Mouse (Mus musculus) 3T3-L1 (cell line): Measurements from ENCODE around the gene Fndc3b.

Source experiments
- DNase-seq: peaks from one replicate; pipeline ENCODE4 v3.0.0-alpha.2; 2015; ENCODE audit warnings: low read depth, low spot score

Fndc3b gene

GRCm38 (mm10) chr3:27709096-27709905, 1.8 kb downstream of the Fndc3b start:
- DNase-seq: peak; percentile 83

GRCm38 (mm10) chr3:27708581-27708980, 2.5 kb downstream of the Fndc3b start:
- peak; percentile 61 for DNase-seq

DNA sequence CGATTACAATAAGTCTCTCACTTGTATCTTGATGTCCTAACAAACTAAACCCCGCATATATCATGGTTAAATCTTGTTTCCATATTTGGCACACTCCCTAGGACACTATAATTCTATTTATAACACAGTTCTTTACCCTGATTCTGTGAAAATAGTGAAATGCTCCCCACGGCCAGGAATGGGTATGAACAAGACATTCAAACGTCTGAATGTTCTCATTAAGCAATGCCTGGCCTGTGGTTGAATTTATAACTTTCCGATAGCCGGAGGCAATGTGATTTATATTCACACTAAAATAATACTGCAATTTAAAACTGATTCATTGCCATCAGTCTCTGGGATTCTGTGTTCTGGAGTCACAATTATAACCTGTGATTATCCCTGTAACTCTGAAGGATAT, 5.3 kb downstream of the Fndc3b start:
- no peak for DNase-seq

DNA sequence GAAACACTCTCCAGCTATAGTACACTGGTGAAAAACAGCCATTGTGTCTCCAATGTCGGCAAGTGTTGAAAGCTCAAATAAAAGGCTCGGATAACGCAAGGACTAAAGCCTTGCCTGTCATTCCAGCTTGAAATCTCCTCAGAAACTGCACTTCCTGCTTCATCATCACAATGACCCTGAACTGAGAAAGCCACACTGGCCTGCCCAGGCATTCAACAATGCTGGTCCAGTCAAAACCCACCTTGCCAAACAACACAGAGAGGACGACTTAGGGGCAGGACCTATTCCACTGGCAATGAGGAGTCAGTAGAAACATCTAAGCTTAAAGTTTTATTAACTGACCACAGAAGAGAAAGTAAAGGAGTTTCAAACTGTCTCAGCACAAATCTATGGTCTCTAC, 6.1 kb downstream of the Fndc3b start:
- DNase-seq: no peak

- DNase-seq: no peak
Observed at GRCm38 (mm10) chr3:27704641-27705040, 6.5 kb downstream of the Fndc3b start.

- DNase-seq: no peak
Observed at GRCm38 (mm10) chr3:27703531-27703930, 7.6 kb downstream of the Fndc3b start.

- no peak for DNase-seq
Observed at GRCm38 (mm10) chr3:27703081-27703480, 8.0 kb downstream of the Fndc3b start.

DNA sequence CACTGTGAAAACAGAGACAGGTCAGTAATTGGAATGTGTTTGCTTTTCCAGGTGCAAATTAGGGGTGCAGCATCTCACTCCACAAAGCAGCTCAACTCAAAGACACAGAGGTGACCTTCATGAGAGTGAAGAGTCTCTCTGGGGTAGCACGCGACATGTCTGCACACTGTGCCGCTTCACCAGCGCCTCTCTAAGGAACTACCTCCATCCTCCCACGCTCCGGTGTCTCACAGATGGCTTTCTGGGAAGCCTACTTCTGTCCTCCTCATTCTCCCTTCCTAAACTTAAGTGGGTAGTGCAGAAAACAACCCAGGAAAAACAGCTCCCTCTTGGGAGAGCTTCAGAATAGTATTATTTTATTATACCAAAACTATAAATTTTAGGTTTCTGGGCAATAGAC, 12.4 kb downstream of the Fndc3b start:
- no peak for DNase-seq

GRCm38 (mm10) chr3:27696449-27696797, 14.7 kb downstream of the Fndc3b start:
- no peak for DNase-seq

DNA sequence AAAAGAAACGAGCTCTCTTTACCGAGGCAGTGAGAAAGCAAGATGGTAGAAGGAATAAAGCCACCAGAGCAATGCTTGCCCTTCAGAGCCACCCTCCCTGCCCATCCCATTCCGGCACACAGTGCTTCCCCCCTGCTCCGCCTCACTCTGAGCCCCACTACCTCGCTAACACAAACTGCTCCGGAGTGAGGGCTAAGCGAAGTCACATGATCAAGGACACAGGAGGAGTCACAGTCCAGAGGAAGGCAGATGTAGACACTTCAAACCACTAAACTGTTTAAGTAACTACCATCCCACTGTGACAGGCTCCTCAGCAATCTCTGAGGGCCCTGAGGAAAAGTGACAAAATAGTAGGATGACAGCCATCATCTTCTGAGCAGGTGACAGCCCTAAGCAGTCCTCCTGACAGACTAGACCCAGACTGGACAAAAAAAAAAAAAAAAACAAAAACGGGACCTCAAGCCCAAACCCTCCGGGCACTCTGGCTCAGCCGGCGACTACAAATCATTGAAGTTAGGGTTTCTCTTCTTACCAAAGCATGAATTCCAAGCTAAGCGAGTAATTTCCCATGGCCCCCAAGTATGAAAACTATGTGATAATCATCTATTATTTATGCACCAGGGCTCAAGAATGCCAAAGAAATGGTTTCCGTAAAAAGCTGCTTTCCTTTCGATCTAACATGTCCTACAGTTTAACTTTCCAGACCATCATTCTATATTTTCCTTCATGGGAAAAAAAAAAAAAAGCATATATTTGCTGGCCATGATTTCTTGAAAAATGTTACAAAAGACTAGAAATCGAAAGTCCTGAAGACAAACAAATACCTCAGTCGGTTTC, 15.3 kb downstream of the Fndc3b start:
- peak; percentile 52 for DNase-seq

DNA sequence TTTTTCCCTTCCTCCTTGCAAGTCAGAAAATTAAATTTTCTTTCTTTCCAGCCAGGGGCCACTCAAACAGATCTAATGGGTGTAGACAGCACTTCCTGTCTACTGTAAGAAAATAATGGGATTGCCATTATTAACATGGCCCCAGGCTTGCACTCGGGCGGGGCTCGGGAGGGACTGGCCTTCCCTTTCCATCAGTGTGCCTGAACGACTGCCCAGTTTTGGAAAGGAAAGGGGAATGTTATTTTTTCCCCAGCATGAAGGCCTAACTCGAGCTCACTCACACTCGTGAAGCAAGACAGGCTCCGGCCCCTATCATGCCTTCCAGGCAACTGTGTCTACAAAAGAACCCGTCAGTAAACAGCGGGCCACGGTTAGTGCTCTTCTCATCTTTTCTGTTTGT, 16.5 kb downstream of the Fndc3b start:
- DNase-seq: peak; percentile 47

- DNase-seq: no peak
Observed at GRCm38 (mm10) chr3:27694111-27694510, 17.0 kb downstream of the Fndc3b start.

GRCm38 (mm10) chr3:27691486-27692160, 19.5 kb downstream of the Fndc3b start:
- DNase-seq: peak; percentile 68

- peak; percentile 80 for DNase-seq
Observed at GRCm38 (mm10) chr3:27690030-27690429, 21.1 kb downstream of the Fndc3b start.

DNA sequence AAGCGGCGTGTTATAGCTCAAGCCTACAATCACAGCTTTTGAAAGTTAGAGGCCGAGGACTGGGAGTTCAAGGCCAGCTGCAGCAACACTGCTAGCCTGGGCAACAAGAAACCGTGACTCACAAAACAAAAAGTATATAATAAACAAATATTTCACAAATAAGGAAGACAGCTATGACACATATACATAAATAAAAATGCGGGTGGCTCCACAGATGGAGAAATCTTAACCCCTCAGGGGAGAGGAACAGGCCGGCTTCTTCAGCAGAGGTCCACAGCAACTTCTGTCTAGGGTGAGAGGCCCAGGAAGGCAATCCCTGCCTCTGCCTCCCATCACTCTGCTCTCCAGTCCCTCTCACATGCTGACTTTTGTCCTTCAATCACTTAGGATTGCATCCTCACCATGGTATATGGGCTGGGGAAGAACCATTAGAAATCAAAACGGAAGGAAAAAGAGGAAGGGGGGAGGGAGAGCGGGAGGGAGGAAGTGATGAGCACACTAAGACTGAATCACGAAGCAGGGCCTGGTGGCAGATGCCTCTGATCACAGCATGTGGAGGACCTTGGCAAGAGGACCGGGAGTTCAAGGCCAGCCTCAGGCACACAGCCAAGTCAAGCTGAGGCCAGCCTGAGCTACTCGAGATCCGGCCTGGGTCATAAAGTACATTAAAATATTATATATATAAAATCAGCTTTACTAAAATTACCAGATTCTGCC, 21.8 kb downstream of the Fndc3b start:
- peak; percentile 75 for DNase-seq

- DNase-seq: peak; percentile 39
Observed at GRCm38 (mm10) chr3:27686732-27687491, 24.2 kb downstream of the Fndc3b start.

GRCm38 (mm10) chr3:27685650-27686208, 25.4 kb downstream of the Fndc3b start:
- no peak for DNase-seq

- DNase-seq: no peak
Observed at GRCm38 (mm10) chr3:27685134-27685533, 26.0 kb downstream of the Fndc3b start.

- DNase-seq: no peak
Observed at GRCm38 (mm10) chr3:27683374-27683773, 27.7 kb downstream of the Fndc3b start.

- DNase-seq: no peak
Observed at GRCm38 (mm10) chr3:27677574-27677973, 33.5 kb downstream of the Fndc3b start.

DNA sequence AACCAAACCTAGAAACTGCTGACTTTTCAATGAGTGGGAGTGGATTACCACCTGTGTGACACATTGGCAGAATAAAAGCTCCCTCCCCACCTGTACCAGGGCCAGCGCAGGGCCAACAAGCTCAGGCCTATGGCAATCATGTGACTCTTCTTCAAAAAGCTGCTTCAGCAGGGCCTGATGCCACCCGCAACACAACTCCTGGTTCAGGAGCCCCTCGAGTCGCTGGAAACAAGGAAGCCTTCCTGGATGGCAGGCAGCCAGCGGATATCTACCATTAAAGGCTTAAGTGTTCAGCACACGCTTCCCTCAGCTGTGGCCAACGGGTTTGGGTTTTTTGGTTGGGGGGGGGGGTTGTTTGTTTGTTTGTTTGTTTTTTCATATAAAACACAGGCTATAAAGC, 37.4 kb downstream of the Fndc3b start:
- DNase-seq: no peak
